Mouse (Mus musculus): ENCODE results near the gene Med21.

DNA sequence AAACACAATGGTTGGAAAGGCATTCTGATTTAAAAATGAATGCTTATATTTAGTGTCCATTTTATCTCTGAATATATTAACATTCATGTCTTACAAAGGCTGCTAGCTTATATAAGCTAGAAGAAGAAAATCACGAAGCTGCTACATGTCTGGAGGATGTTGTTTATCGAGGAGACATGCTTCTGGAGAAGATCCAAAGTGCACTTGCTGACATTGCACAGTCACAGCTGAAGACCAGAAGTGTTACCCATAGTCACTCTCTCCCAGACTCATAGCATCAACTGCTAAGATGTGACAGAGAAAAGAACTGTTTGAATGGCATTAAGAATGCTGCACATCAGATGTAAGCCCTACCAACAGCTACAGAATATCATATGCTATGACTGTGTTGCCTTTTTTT lies 7.7 kb downstream of the Med21 start:
- TF ChIP-seq CTCF (IDR thresholded peaks at IDR 0.05; ENCODE audit: borderline replicate concordance, control insufficient read depth, extremely low read depth, insufficient read depth, low read length, poor library complexity): no peak
- TF ChIP-seq POLR2A (IDR thresholded peaks at IDR 0.05; ENCODE audit: control insufficient read depth, extremely low read depth, insufficient read depth, low read length, poor library complexity): no peak
